Mouse (Mus musculus) forebrain, embryonic 13.5 days (tissue): ENCODE data around the gene Tpgs1. TPM values are rescaled to one million over a fixed set of nuclear protein-coding genes. Genes with fewer than 3 reads are reported as not detected.

Source experiments
- ATAC-seq: fragments of 200-750 bp; cut with Nextera tagmentation; 2 replicates; pipeline ENCODE4 v1.8.0; 2017
- H3K27ac ChIP-seq: fragments of 300-500 bp; sonication (generic); 2 replicates; pipeline ENCODE4 v1.5.1; 2015; ENCODE audit warnings: inconsistent platforms, mild to moderate bottlenecking, moderate library complexity
- H3K27me3 ChIP-seq: fragments of 300-500 bp; sonication (generic); 2 replicates; pipeline ENCODE4 v1.6.1; 2015; ENCODE audit warnings: mild to moderate bottlenecking, inconsistent platforms
- H3K36me3 ChIP-seq: fragments of 300-500 bp; sonication (generic); 2 replicates; pipeline ENCODE4 v1.6.1; 2015; ENCODE audit warnings: mild to moderate bottlenecking, inconsistent platforms; ENCODE audit not compliant: poor library complexity, severe bottlenecking
- H3K4me1 ChIP-seq: fragments of 300-500 bp; sonication (generic); 2 replicates; pipeline ENCODE4 v1.6.1; 2015; ENCODE audit warnings: inconsistent platforms
- H3K4me2 ChIP-seq: fragments of 300-500 bp; sonication (generic); 2 replicates; pipeline ENCODE4 v1.6.1; 2015; ENCODE audit warnings: inconsistent platforms, mild to moderate bottlenecking, moderate library complexity
- H3K4me3 ChIP-seq: fragments of 300-500 bp; sonication (generic); 2 replicates; pipeline ENCODE4 v1.5.1; 2015; ENCODE audit warnings: mild to moderate bottlenecking, inconsistent platforms
- H3K9ac ChIP-seq: fragments of 300-500 bp; sonication (generic); 2 replicates; pipeline ENCODE4 v1.6.1; 2015; ENCODE audit warnings: mild to moderate bottlenecking, inconsistent platforms
- H3K9me3 ChIP-seq: fragments of 300-500 bp; sonication (generic); replicated peaks from 2 replicates; pipeline ENCODE4 v1.6.1; 2016; ENCODE audit warnings: inconsistent platforms
- WGBS: fragments of 180-500 bp; shearing (Covaris S2); methylation state at CpG from one replicate; pipeline ENCODE4 v1.1.7; 2015; 5-methylcytosine and 5-hydroxymethylcytosine counted together
- polyA plus RNA-seq: library from polyadenylated mRNA; unstranded; fragments of >200 nt; fragmentation: Nextera tagmentation; extraction: Ambion mirVana; gene quantifications from 2 replicates; pipeline ENCODE4 v1.2.1, GENCODE M21; 2015

Tpgs1 gene
- polyA plus RNA-seq = 67.8 and 73.0 TPM in 2 replicates

DNA sequence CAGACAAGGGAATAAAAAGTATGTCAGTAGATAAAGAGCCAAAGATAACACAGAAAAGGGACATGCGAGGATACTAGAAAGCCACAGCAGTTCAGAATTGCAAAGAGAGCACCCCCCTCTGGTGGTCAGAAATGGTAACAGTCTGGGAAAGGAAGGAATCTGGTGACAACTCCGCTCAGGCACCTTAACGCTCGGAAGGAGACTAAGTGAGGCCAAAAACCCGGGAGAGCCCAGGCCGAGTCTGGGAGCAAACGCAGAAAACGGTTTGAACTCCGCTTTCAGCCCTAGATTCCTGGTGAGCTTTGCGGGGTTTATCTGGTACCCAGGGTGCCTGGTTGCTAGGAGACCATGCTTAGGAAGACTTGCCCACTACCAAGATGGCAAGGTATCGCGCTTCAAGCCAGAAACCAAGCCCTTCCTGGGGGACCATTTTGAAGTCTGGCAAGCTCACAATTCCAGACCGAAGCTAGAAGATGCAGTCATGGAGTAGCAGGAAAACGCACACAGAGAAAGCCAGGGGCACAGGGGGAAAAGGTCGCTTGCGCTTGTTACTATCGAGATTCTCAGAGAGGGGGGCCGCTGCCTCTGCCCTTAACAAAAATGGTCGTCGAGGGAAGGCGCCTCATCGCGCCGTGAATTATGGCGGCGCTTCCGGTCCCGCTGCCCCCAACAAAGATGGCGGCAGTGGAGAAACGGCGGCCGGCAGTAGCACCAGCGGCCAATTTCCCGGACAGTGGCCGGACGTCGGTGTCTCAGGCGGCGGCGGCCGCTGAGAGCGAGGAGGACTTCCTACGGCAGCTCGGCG lies at the start of gene Tpgs1:
Gene Tpgs1 (plus strand): TSS at position 599 of the 805 bp plus-strand sequence.
- H3K9me3 ChIP-seq = no peaks in the 10 kb centered on the region
- ATAC-seq = peak; percentile 86

DNA sequence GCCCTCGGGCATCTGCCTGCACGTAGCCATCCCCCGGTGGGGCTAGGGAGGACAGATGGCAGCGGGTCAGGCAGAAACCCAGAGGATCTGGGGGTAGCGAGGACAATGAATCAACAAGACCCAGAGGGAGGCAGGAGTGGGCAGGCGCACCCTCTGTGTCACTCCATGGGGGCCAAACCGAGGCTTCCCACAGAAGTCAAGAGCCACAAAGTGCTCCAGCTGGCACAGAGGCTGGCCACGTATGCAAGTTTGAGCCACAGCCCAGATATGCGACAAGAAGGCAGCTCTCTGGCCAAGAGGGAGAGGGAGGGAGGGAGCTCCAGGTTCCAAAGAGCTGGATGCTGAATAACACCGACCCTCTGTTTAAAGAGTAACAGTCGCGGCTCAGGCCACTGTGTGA lies 45.2 kb upstream of the Tpgs1 start:
- H3K9me3 ChIP-seq = no peaks in the 10 kb centered on the region
- no peaks in the 10 kb centered on the region for H3K27me3 ChIP-seq
- no peak overlapping the region for H3K27ac ChIP-seq
- 0 out of 2 replicates have a peak, but pooled peaks cover 6% of the 10 kb centered on the region for H3K36me3 ChIP-seq
- no peak for ATAC-seq
- H3K4me1 ChIP-seq = no peaks in the 10 kb centered on the region; the same call in 1 of the 2 replicates
- H3K9ac ChIP-seq = no peak overlapping the region
- H3K4me2 ChIP-seq = no peak overlapping the region
- no peak overlapping the region for H3K4me3 ChIP-seq
- 76% methylated on average over 12 of the region's 12 CpGs for WGBS

More for the DNA sequence above, at the start of gene Tpgs1:
- Histone ChIP-seq H3K27me3 (no peaks in the 10 kb centered on the region), H3K27ac (peak within 1 kb of the TSS; percentile 94), H3K4me3 (peak within 1 kb of the TSS; percentile 90), H3K4me2 (peak within 1 kb of the TSS; percentile 97), H3K36me3 (peaks cover 18% of the 10 kb centered on the region), H3K4me1 (peaks cover 23% of the 10 kb centered on the region), H3K9ac (peak within 1 kb of the TSS; percentile 93)
- WGBS = under 1% methylated on average over 45 of the region's 45 CpGs

DNA sequence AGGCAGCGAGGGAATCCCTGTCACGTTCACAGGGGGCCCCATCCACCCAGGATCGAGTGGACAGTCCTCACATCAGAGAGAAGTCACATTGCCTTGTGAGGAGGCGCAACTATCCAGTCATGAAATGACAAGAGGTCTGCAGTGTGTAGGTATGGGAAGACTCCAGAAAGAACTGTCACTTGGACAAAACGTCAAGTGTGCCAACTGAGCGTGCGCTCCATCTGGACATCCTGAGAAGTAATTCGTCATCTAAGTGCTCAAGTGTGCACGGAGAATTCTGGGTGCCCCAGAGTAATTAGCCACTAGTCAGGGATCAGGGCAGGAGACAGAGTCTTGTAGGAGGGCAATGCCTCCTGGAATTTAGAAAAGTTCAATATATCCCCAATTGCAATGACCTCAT lies 43.8 kb upstream of the Tpgs1 start:
- ATAC-seq = no peak
- Histone ChIP-seq H3K4me3 (no peak overlapping the region), H3K27ac (no peak overlapping the region), H3K36me3 (0 out of 2 replicates have a peak, but pooled peaks cover 2% of the 10 kb centered on the region), H3K4me1 (no peaks in the 10 kb centered on the region; the same call in 1 of the 2 replicates), H3K9ac (no peak overlapping the region), H3K4me2 (no peak overlapping the region), H3K9me3 (no peaks in the 10 kb centered on the region), H3K27me3 (no peaks in the 10 kb centered on the region)
- 80% methylated on average over 9 of the region's 9 CpGs for WGBS

DNA sequence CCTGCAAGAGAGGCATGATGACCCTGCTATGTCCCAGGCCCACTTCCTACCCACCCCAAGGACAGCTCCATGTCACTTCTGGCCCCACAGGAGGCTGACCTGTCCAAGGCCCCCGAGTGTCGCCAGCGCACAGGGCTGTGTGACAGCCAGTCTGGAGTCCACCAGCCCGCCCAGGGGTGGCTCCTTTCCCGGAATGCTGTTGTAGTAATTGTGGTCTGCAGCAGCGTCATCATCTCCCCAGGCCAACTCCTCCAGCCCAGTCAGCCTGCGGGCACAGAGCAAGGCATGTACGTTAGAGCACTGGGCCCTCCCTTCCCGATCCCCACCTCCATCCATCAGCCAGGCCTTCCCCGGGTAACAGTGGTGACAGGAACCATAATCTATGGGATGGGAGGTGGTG lies 43.0 kb upstream of the Tpgs1 start:
- WGBS = 90% methylated on average over 10 of the region's 10 CpGs
- Histone ChIP-seq H3K36me3 (0 out of 2 replicates have a peak, but pooled peaks cover 4% of the 10 kb centered on the region), H3K9ac (no peak overlapping the region), H3K4me2 (no peak overlapping the region), H3K27me3 (no peaks in the 10 kb centered on the region), H3K27ac (no peak overlapping the region), H3K4me3 (no peak overlapping the region), H3K4me1 (no peaks in the 10 kb centered on the region; the same call in 1 of the 2 replicates), H3K9me3 (no peaks in the 10 kb centered on the region)
- ATAC-seq = no peak

DNA sequence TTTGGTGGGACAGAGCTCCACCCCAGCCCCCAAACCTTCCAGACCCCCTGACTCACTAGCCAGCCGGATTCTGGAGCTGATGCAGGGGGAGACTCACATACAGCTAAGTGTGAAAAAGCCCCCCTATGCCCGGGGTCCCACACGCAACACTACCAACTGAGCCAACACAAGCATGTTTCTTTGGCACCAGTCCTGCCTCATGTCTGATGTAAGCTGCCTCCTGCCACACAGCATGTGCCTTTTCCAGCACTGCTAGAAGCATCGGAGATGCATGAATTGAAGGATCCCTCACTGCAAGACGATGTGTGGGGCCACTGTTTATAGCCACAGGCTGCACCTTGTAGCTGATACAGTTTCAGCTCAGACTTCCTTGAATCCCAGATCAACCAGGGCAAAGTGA lies 40.8 kb upstream of the Tpgs1 start:
- no peaks in the 10 kb centered on the region; the same call in 1 of the 2 replicates for H3K4me1 ChIP-seq
- 0 out of 2 replicates have a peak, but pooled peaks cover 4% of the 10 kb centered on the region for H3K36me3 ChIP-seq
- ATAC-seq = peak; percentile 44; the same call in 1 of the 2 replicates
- no peak overlapping the region for H3K27ac ChIP-seq
- H3K27me3 ChIP-seq = no peaks in the 10 kb centered on the region
- 80% methylated on average over 5 of the region's 5 CpGs for WGBS
- no peak overlapping the region for H3K4me3 ChIP-seq
- no peak overlapping the region for H3K4me2 ChIP-seq
- H3K9me3 ChIP-seq = no peaks in the 10 kb centered on the region
- H3K9ac ChIP-seq = no peak overlapping the region

DNA sequence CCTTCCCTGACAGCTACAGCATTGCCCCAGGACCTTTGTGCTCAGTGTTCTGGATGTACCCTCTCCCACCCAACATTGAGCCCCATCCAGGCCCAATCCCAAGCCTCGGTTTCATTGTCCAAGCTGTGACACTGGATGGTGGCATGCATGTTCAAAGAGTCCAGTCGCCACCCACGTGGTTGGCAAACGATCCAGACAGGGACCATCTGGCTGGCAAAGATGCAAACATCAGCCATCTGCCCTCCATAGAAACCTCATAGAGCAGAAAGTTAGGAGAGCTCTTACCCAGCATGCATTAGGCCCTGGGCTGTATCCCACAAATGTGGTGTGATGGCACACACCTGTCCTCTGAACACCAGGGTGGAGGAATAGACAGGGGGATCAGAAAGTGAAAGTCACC lies 37.7 kb upstream of the Tpgs1 start:
- Histone ChIP-seq H3K36me3 (0 out of 2 replicates have a peak, but pooled peaks cover 4% of the 10 kb centered on the region), H3K9me3 (no peaks in the 10 kb centered on the region), H3K9ac (no peak overlapping the region), H3K4me1 (peaks cover 2% of the 10 kb centered on the region; the same call in 1 of the 2 replicates), H3K27me3 (0 out of 2 replicates have a peak, but pooled peaks cover 5% of the 10 kb centered on the region), H3K27ac (peak overlapping the region; percentile 44), H3K4me3 (no peak overlapping the region), H3K4me2 (no peak overlapping the region)
- ATAC-seq = peak; percentile 52
- WGBS = 65% methylated on average over 4 of the region's 4 CpGs

DNA sequence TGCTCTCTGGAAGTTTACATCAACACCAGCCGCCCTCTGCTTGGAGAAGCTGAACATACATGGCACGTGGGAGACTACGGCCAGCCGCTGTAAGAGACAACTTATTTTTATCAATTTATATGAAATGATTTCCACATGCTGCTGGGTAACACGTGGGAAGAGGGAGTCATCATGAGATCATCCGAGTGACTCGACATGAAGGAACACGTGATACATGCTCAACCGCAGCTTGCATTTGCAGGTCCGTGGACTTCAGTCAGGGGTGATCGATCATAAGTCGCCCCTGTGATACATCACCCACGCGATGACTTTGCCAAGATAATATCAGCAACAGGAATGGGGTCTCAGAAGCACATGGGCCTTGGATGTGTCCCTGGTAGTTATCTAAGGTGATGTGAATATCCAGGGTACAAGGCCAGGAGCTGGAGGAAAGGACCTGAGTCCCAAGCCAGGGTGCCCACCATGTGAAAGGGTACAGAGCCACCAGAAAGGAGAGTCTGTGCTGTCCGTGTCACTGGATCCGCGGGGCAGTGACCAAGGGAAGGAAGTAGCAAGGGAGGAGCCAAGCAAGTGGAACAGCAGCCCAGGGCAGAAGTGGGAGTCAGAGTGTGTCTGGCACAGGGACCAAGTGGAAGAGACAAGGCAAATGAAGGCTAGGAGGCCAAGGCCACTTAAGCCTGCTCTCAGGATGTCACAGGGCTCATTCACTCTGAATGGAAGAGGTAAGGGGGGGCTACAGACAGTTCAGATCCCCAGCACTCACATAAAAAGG lies 36.0 kb upstream of the Tpgs1 start:
- WGBS = 86% methylated on average over 17 of the region's 17 CpGs
- peaks cover 14% of the 10 kb centered on the region for H3K4me1 ChIP-seq
- H3K27me3 ChIP-seq = peaks cover 19% of the 10 kb centered on the region
- H3K4me2 ChIP-seq = no peak overlapping the region
- H3K27ac ChIP-seq = no peak overlapping the region
- no peak overlapping the region for H3K4me3 ChIP-seq
- 0 out of 2 replicates have a peak, but pooled peaks cover 4% of the 10 kb centered on the region for H3K36me3 ChIP-seq
- no peak for ATAC-seq
- no peaks in the 10 kb centered on the region for H3K9me3 ChIP-seq
- no peak overlapping the region for H3K9ac ChIP-seq

DNA sequence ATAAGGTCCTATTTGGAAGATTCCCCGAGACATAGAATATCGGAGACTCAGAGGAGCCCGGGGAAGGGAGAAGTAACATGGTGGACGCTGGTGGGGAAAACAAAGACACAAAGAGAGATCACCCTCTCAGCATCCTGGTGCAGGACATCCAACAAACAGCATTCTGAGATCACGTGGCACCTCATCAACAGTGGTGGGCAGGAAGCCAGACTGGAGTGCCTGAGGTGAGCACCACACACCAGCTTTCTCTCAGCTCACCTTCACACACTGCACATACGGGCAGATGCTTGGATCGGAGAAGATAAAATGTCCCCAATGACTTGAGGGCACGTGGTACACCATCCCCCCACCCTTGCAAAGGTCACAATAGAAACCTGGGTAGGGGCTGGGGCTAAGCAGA lies 32.9 kb upstream of the Tpgs1 start:
- Histone ChIP-seq H3K4me2 (peak overlapping the region; percentile 80), H3K27me3 (peaks cover 40% of the 10 kb centered on the region), H3K36me3 (no peaks in the 10 kb centered on the region), H3K9ac (no peak overlapping the region), H3K4me1 (peaks cover 26% of the 10 kb centered on the region), H3K4me3 (peak overlapping the region; percentile 79), H3K27ac (no peak overlapping the region), H3K9me3 (no peaks in the 10 kb centered on the region)
- 77% methylated on average over 8 of the region's 8 CpGs for WGBS
- ATAC-seq = no peak

DNA sequence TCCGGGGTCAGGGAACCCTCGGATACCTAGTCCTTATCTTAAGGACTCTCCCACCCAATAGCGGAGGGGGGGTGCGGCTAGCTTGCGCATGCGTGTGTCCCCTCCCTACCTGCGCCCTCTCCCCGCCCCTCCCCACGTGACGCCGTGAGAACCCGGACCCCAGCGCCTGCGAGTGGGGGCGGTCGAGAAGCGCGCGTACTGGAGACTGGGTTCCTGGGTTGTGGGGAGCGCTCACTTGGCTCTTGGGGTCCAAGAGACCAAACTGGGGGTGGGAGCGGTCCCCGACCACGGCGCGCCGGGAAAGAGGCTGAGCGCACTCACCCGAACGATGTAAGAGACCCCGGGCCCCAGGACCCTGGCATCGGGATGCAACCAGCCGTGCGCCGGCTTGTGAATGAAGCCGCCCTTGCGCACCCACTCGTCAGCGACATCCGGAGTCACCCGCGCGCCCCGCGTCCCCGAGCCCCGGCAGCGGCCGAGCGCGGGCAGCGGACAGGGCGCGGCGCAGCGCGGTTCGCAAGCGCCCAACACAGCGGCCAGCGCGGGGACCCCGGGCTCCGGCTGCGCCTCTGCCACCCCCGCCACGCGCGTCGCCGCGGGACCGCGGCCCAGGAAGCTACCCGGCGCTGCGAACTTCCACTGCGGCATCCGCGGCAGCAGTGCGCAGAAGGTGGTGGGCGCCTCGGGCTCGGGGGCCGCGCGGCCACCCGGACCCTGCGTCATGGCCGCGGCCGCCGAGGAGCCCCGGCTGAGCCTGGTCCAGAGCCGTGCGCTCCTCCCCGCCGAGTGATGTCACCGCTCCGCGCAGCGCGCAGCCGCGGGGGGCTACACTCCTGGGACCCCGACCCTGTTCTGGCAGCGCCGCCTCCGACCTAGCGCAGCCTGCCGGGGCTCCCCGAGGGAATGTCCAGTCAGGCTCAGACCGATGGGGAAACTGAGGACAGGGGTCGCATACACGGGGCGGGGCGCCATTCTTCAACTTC lies 31.8 kb upstream of the Tpgs1 start, which contains the start of gene Shc2:
Gene Shc2 (minus strand): TSS at position 791 of the 983 bp plus-strand sequence.
- Histone ChIP-seq H3K36me3 (no peaks in the 10 kb centered on the region), H3K9me3 (no peaks in the 10 kb centered on the region), H3K4me1 (peaks cover 26% of the 10 kb centered on the region), H3K27me3 (peaks cover 40% of the 10 kb centered on the region), H3K4me3 (peak within 1 kb of the TSS; percentile 79), H3K9ac (peak within 1 kb of the TSS; percentile 85), H3K4me2 (peak within 1 kb of the TSS; percentile 80), H3K27ac (peak within 1 kb of the TSS; percentile 74)
- peak; percentile 88 for ATAC-seq
- under 1% methylated on average over 100 of the region's 116 CpGs for WGBS

DNA sequence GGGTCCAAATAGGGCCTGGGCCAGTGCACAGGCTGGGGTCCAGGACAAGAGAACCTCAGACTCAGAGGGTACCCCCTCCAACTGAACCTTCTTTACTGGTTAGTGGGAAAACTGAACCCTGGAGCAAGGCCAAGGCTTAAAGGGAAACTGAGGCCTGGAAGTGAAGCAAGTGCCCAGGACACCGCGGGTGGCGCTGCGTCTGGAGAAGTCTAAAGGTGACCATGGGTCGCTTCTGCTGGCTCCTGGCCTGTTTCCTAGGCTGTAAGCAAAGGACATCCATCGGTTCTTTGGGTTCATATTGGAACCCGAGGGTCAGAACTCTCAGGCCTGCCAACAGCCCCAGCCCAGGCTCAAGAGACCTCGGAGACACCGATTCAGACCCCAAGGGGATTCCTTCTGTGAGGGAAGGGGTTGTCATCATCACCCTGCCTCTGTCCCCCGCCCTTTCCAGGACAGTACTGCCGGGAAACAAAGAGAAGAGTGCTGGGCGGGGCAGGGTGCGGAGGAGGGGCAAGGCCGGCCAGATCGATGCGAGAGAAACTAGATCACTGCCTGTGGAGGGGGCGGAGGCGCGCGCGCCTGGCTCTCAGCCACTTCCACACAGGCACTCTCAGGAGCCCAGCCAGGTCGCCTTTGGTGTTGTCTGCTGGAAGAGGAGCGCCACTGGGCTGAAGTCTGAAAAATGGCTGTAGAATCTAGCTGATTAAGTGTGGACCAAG lies 30.5 kb upstream of the Tpgs1 start:
- Histone ChIP-seq H3K27ac (no peak overlapping the region), H3K36me3 (no peaks in the 10 kb centered on the region), H3K4me1 (peaks cover 26% of the 10 kb centered on the region), H3K9ac (peak overlapping the region; percentile 34), H3K9me3 (no peaks in the 10 kb centered on the region), H3K27me3 (peaks cover 40% of the 10 kb centered on the region), H3K4me3 (peak overlapping the region; percentile 79), H3K4me2 (peak overlapping the region; percentile 80)
- no peak for ATAC-seq
- 5% methylated on average over 23 of the region's 23 CpGs for WGBS
